Mouse (Mus musculus) monocyte, adult 5-6 weeks (primary cell): ENCODE data around the gene Lrp4. TPM values are rescaled to one million over a fixed set of nuclear protein-coding genes. Genes with fewer than 3 reads are reported as not detected.
A peak's percentile ranks its signal among the peaks of the same experiment; 100 is the strongest.
"Not testable (repeated sequence)": the region's sequence is repeated elsewhere in the genome, so short reads cannot be mapped to it uniquely, and the experiment has no call there.

Experiments used
- ATAC-seq: fragments of 153-309, 156-312 bp; replicated peaks from 2 replicates; pipeline ENCODE4 v1.8.0; 2017; ENCODE audit warnings: mild to moderate bottlenecking; ENCODE audit not compliant: low TSS enrichment, insufficient number of reproducible peaks, severe bottlenecking, poor library complexity, low FRiP score
- total RNA-seq: library from RNA; stranded (forward); fragments of 200-1000, 200-491, 200-594 nt; gene quantifications from 3 replicates; pipeline ENCODE4 v1.2.3, GENCODE M21; 2017

Gene Lrp4
- total RNA-seq, 1 experiment from 2014 or later: 2.5 TPM

DNA sequence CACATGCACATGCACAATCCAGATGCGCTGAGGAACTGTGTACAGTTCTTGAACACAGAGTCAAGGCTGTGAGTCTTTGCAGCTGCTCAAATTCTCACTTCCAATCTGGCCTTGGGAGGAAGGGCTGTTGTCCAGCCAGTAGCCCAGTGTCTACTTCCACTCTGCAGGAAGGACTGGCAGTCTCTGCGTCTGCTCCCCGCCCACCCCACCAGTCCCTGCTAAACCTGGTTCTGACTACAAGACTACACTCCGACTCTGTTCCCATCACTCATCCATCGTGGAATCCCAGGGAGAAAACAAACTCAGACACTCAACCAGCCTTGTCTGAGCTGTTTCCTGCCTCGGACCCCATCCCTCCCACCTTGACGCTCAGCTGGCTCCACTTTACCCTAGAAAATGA, 18.5 kb downstream of the Lrp4 start:
- ATAC-seq: no peak

- peak; percentile 70 for ATAC-seq
Observed at GRCm38 (mm10) chr2:91476251-91476661, 18.9 kb downstream of the Lrp4 start.

- no peak for ATAC-seq
Observed at GRCm38 (mm10) chr2:91476841-91477240, 19.5 kb downstream of the Lrp4 start.

DNA sequence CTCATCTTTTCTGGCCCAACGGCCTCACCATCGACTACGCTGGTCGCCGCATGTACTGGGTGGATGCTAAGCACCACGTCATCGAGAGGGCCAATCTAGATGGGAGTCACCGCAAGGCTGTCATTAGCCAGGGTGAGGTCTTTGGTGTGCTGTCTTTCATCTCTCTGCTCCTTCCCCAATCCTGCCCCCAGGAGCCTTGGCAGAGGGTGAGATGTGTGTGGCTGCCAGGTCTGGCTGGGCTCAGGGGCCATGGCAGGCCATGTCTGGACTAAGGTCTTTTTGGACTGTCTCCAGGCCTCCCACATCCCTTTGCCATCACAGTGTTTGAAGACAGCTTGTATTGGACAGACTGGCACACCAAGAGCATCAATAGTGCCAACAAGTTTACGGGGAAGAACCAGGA, 23.1 kb downstream of the Lrp4 start:
- no peak for ATAC-seq

- no peak; the same call in 1 of the 2 replicates for ATAC-seq
Observed at GRCm38 (mm10) chr2:91480805-91481514, 23.6 kb downstream of the Lrp4 start.

GRCm38 (mm10) chr2:91484698-91485097, 27.4 kb downstream of the Lrp4 start:
- ATAC-seq: no peak

- ATAC-seq: no peak
Observed at GRCm38 (mm10) chr2:91485256-91485655, 27.9 kb downstream of the Lrp4 start.

- ATAC-seq: not testable (repeated sequence)
Observed at GRCm38 (mm10) chr2:91487295-91487694, 30.0 kb downstream of the Lrp4 start.

DNA sequence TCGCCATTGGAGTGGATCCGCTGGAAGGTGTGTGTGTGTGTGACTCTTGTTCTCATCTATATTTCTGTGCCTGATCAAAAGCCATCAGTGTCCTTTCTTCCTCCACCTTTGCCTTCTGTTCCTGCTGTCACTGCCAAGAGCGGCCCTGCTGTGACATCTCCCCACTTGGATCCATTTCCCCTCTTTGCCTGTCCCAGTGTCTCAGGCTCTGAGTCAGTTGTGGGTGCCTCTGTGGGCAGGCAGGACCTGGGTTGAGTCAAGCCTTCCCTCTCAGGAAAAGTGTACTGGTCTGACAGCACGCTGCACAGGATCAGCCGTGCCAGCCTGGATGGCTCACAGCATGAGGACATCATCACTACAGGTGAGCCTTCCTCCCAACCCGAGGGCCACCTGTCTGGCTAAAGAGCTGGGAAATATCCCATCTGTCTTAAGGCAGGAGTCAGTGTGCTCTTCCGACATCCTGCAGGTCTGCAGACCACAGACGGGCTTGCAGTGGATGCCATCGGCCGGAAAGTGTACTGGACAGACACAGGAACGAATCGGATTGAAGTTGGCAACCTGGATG, 34.8 kb downstream of the Lrp4 start:
- no peak for ATAC-seq

DNA sequence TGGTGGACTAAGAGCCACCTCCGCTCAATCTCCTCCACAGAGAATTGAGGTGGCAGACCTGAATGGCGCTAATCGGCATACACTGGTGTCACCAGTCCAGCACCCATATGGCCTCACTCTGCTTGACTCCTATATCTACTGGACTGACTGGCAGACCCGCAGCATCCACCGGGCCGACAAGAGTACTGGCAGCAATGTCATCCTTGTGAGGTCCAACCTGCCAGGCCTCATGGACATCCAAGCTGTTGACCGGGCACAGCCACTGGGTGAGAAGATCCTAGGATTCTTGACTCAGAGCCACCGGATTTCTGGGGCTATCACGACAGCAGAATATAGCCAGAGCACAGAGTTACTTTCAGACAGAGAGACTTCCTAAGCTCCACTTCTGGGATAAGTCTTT, 36.7 kb downstream of the Lrp4 start:
- ATAC-seq: no peak

DNA sequence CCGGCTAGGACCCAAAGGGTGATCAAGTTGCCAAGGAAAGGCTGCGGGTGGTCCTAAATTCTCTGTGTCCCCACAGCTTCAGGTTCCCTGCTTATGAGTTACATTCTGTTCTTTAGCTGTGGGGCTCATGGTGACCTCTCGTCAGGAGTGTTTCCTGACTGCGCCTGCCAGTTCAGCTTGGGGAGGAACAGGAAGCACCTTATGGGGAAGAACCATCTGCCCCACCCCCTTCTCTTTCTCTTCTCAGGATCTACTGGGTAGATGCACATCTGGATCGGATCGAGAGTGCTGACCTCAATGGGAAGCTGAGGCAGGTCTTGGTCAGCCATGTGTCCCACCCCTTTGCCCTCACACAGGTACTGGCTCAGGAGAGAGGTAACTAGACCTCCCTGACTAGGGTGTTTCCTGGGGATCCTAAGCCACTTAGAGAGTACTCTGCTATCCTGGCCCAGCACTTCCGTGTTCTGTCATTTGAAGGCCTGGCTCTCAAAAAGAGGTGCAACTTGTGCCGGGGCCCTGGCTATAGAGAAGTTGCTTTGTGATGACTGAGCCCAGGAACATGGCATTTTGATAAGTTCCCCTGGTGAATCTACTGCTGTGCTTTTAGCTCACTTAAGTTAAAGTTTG, 40.9 kb downstream of the Lrp4 start:
- peak; percentile 77 for ATAC-seq

DNA sequence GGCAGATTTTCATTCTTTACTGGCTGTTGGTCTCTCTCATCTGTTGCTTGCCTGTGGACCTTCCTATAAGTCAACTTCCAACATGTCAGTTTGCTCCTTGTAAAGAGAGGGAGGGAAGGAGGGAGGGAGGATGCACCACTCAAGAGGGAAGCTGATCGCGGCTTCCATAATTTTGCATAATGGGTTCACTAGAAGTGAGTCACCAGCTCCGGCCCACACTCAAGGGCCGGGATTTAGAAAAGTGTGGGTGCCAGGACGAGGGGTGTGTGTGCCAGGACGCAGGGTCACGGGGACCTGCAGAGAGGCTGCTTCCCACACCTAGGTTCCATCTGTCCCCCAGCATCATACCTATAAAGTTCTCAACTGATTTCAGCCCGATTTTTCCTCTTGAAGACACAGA, 50.8 kb downstream of the Lrp4 start:
- ATAC-seq: no peak

DNA sequence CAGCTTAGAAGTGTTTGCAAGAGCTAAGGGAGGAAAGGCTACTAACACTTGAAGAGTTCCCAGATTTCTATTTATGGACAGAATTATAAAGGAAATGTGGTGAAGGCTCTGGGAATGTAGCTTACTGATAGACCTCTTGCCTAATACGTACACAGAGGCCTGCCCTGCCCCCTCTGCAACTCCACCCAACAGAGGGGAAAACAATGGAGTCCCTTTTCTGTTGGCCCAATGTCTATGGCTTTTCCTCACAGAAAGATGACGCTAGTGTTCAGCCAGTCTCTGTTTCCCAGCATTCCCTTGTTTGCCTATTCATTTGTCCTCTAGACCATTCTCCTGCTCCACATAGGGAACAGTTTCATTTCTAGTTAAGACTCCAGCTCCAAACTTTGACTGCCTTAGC, 59.9 kb downstream of the Lrp4 start:
- ATAC-seq: no peak

DNA sequence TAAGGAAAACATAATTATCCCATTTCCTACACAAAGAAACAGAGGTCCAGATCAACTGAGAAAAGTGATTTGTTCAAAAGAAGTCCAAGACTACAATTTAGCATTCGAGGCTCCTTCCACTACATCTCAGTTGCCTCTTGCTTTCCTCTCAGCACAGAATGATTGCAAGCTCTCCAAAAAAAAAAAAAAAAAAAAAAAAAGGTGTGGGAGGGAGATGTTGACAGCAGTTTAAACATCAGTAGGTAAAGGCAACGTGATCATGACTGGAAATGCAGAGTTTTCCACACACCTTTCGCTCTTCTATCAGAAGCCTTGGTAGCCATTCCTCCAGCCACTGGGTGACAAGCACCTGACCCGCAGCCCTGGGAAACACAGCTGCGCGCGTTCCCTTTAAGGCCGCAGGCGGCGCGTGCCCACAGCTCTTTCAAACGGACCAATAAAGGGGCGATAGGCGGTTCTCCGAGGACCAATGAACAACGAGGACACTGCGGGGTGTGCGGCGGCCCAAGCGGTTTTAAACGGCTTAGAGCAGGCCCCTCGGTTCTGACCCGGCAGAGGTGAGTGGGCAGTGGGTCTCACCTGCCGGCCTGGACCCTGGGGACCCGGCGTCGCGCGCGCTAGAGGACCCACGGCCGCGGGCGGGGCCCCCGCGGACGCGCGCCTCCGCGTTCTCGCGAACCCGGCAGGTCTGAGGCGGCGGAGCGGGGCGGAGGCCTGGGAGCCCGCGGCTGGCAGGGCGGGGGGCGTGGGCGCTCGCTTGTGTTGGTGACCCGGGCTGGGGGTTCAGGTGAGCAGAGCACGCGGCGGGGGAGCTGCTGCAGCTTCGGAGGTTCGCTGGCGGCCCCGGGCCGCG, 69.2 kb downstream of the Lrp4 start, which contains the start of gene Ckap5:
Gene Ckap5 (plus strand): TSS at position 469 of the 853 bp plus-strand sequence.
- ATAC-seq: peak; percentile 100

DNA sequence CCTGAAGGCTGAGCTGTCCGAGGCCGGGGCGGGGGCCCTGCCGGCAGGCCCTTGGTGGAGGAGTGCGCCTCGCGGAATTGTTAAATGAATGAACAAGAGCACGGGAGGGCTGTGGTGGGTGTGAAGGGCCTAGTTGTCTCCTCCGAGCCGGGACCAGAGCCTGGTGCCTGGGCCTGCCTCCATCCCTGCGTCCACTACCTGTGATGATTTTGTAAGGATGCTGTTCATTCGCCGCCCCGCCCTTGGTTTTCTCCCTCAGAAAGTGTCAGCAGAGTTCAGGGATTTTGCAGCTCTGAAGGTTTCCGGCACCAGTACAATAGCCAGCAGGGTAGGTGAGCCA, 69.8 kb downstream of the Lrp4 start:
- ATAC-seq: no peak

DNA sequence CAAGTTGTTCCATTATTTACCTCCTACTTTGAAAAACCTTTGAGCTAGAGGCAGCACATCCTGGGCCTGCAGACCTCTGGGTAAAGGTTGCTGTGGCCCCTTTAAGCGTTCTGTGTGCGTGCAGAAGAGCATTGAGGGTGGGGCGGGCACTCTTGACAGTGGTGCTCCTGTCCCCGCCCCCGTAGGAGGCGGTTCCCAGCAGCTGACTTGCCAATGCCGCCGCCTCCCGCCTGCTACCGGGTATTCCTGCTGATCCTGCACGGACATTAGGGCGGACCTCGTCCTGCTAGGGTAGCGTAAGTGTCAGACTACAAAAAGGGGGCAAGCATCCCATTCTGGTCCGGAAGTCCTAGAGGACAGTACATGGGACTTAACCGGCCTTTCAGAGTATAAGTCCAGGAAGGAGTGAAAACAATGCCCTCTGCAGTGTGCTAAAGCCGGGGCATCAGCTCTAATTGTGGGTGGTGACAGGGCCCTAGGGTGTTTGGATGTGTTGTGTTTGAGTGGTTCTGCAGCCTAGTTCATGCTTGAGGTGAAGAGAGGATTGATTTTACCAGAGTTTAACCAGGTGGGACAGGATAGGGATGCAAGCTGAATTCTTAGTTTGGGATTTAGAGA, 80.4 kb downstream of the Lrp4 start:
- ATAC-seq: peak; percentile 100
